Mouse (Mus musculus): ENCODE results near the gene Ndufs3.

- TF ChIP-seq CTCF (IDR thresholded peaks at IDR 0.05; ENCODE audit: extremely low read depth, insufficient read depth, insufficient read length, insufficient replicate concordance) (no peak), POLR2A (IDR thresholded peaks at IDR 0.05; ENCODE audit: low read depth, low read length) (no peak)
Observed at GRCm38 (mm10) chr2:90917999-90918698, 13.5 kb upstream of the Ndufs3 start.

Data from spleen, adult 2 months (tissue).